Mouse (Mus musculus): ENCODE results near the gene Tmem170b. TPM values are rescaled to one million over a fixed set of nuclear protein-coding genes. Genes with fewer than 3 reads are reported as not detected.

Tmem170b gene
- polyA plus RNA-seq, 1 experiment from 2014 or later: 10.2 TPM

DNA sequence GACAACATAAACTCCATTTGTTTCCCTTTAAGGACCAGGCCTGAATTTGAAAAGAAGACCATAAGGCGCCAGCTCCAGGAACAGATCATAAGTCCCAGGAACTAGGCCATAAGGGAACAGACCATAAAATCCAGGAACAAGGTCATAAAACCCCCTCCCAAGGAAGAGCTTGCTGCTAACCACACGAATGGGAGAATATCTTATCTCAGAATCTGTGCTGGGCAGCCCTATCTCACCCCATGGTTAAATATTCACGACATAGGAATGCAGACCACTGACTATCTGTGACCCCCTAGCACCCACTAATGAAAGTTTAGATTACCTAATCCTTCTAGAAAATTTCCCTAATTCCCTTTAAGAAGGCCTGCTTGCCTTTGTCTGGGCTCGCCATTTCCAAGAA is 20.8 kb upstream of the Tmem170b start:
- Histone ChIP-seq H3K4me2 (no peak overlapping the region), H3K27me3 (no peaks in the 10 kb centered on the region), H3K9ac (no peak overlapping the region), H3K4me3 (replicated peaks) (no peak overlapping the region), H3K27ac (no peak overlapping the region), H3K9me3 (replicated peaks) (no peaks in the 10 kb centered on the region), H3K36me3 (no peaks in the 10 kb centered on the region), H3K4me1 (no peaks in the 10 kb centered on the region)
- ATAC-seq (replicated peaks; ENCODE audit: low FRiP score): no peak
- WGBS: 67% methylated on average over 4 of the region's 4 CpGs

- WGBS: 66% methylated on average over 2 of the region's 2 CpGs
- Histone ChIP-seq H3K9ac (no peak overlapping the region), H3K4me1 (no peaks in the 10 kb centered on the region), H3K36me3 (no peaks in the 10 kb centered on the region), H3K9me3 (replicated peaks) (no peaks in the 10 kb centered on the region), H3K27ac (no peak overlapping the region), H3K4me3 (replicated peaks) (no peak overlapping the region), H3K4me2 (no peak overlapping the region), H3K27me3 (no peaks in the 10 kb centered on the region)
- no peak for ATAC-seq (replicated peaks; ENCODE audit: low FRiP score)
Observed at GRCm38 (mm10) chr13:41596678-41597077, 9.0 kb upstream of the Tmem170b start.

DNA sequence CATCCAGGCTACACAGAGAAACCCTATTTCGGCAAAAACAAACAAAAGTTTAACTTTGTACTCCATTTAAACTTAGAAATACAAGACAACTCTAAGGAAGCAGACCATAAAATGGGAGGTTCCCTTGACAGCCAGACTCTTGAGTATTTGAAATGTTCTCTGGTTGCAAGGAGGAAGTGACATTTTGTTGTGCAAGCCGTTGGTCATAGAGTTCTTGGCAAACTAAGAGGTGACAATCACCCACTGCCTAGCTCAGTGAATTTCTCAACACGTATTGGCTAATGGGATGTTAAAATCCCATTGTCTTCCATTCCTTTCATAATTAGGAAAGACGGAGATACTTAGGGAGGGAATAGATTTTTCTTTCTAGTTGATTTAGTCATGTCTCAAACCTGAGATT is 5.7 kb upstream of the Tmem170b start:
- Histone ChIP-seq H3K4me3 (replicated peaks) (no peak overlapping the region), H3K4me2 (no peak overlapping the region), H3K27me3 (no peaks in the 10 kb centered on the region), H3K36me3 (no peaks in the 10 kb centered on the region), H3K27ac (no peak overlapping the region), H3K9ac (no peak overlapping the region), H3K4me1 (peaks cover 4% of the 10 kb centered on the region; the same call in 1 of the 2 replicates), H3K9me3 (replicated peaks) (no peaks in the 10 kb centered on the region)
- ATAC-seq (replicated peaks; ENCODE audit: low FRiP score): no peak
- WGBS: 62% methylated on average over 4 of the region's 4 CpGs

DNA sequence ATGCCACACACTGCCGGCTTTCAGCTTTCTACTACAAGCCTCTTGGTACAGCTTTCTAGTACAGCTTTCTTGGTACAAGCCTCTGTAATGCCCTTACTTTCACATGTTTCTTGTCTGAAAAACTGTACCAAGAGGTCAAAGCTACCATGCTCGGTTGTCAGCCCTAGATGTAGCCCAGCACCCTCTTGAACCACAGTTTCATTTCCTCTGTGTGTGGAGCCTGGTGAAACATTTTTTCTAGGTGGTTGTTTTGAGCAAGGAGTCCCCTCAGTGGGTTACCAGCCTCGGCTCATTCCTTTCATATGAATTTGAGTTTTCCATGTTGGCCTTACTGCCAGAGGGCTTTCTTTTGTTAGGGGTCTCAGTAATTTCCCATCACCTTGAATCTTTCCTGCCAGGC is 4.7 kb upstream of the Tmem170b start:
- peaks cover 4% of the 10 kb centered on the region; the same call in 1 of the 2 replicates for H3K4me1 ChIP-seq

DNA sequence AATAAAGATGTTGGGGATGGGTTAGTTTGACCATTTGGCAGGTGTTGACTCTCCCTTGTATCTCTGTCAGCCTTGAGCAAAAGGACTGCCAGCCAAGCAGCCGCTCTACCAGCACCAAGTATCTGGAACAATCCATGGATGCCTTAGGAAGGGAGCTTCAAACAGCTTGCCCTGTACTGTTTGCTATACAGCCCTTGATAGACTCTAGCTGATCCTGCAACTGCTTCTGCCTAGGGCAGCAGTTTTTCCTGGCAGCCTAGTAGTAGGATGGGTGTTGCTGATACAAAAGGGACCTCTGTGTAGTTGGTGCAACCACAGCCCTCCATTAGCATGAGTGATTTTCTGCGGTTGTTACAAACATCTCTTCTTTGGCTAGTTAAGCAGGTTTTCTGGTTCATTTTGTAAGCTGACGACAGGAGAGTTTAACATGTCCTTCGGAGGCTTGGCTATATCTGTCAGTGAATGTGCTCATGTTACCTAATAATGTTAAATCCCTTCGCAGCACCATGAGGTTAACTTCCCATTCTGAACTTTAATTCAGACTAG is 1.7 kb upstream of the Tmem170b start:
- ATAC-seq (replicated peaks; ENCODE audit: low FRiP score): no peak
- H3K27me3 ChIP-seq: no peaks in the 10 kb centered on the region
- 63% methylated on average over 5 of the region's 5 CpGs for WGBS

More for the DNA sequence above, 4.7 kb upstream of the Tmem170b start:
- H3K9me3 ChIP-seq (replicated peaks): no peaks in the 10 kb centered on the region
- no peak overlapping the region for H3K9ac ChIP-seq
- no peak overlapping the region for H3K4me3 ChIP-seq (replicated peaks)
- H3K27me3 ChIP-seq: no peaks in the 10 kb centered on the region
- ATAC-seq (replicated peaks; ENCODE audit: low FRiP score): no peak
- H3K36me3 ChIP-seq: no peaks in the 10 kb centered on the region
- H3K27ac ChIP-seq: no peak overlapping the region
- 88% methylated on average over 3 of the region's 3 CpGs for WGBS
- no peak overlapping the region for H3K4me2 ChIP-seq

GRCm38 (mm10) chr13:41606081-41607000 is 634 bp downstream of the Tmem170b start:
- peak overlapping the region; percentile 95 for H3K4me3 ChIP-seq (replicated peaks)
- H3K27me3 ChIP-seq: no peaks in the 10 kb centered on the region
- H3K4me1 ChIP-seq: peaks cover 14% of the 10 kb centered on the region
- WGBS: 3% methylated on average over 61 of the region's 67 CpGs
- H3K4me2 ChIP-seq: peak overlapping the region; percentile 83
- H3K36me3 ChIP-seq: no peaks in the 10 kb centered on the region
- peak; percentile 37 for ATAC-seq (replicated peaks; ENCODE audit: low FRiP score)
- peak overlapping the region; percentile 85 for H3K9ac ChIP-seq
- peak overlapping the region; percentile 78 for H3K27ac ChIP-seq
- no peaks in the 10 kb centered on the region for H3K9me3 ChIP-seq (replicated peaks)

More for the DNA sequence above, 1.7 kb upstream of the Tmem170b start:
- Histone ChIP-seq H3K9me3 (replicated peaks) (no peaks in the 10 kb centered on the region), H3K4me3 (replicated peaks) (no peak overlapping the region), H3K4me2 (no peak overlapping the region), H3K9ac (no peak overlapping the region), H3K4me1 (peaks cover 14% of the 10 kb centered on the region), H3K36me3 (no peaks in the 10 kb centered on the region), H3K27ac (no peak overlapping the region)

- no peak overlapping the region for H3K4me3 ChIP-seq (replicated peaks)
- H3K9ac ChIP-seq: no peak overlapping the region
- no peaks in the 10 kb centered on the region for H3K27me3 ChIP-seq
- peaks cover 14% of the 10 kb centered on the region for H3K4me1 ChIP-seq
- H3K4me2 ChIP-seq: no peak overlapping the region; the same call in 1 of the 2 replicates
- H3K9me3 ChIP-seq (replicated peaks): no peaks in the 10 kb centered on the region
- H3K27ac ChIP-seq: no peak overlapping the region
- no peak for ATAC-seq (replicated peaks; ENCODE audit: low FRiP score)
- no peaks in the 10 kb centered on the region for H3K36me3 ChIP-seq
- WGBS: 81% methylated on average over 3 of the region's 3 CpGs
Observed at GRCm38 (mm10) chr13:41607589-41607988, 1.9 kb downstream of the Tmem170b start.

DNA sequence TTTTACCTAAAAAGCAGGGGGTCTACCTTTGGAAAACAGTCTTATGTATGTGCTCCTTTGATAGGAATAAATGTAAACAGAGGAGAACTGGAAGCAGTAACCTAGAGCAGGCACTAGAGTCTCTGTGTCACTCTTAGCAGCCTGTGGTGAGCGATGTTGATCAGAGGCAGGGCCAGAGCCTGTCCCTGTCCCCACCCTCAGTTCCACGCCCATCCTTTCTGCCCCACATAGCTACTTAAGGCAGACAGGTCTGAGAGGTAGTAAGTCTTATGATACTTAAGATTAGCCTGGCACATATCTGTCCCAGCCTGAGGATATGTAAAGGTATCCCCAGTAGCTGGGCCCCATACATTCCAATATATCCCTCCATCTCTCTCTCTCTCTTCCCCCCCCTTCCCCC is 2.9 kb downstream of the Tmem170b start:
- Histone ChIP-seq H3K4me3 (replicated peaks) (no peak overlapping the region), H3K4me1 (peaks cover 14% of the 10 kb centered on the region), H3K4me2 (no peak overlapping the region), H3K27me3 (no peaks in the 10 kb centered on the region), H3K27ac (no peak overlapping the region), H3K36me3 (no peaks in the 10 kb centered on the region), H3K9me3 (replicated peaks) (no peaks in the 10 kb centered on the region), H3K9ac (no peak overlapping the region)
- ATAC-seq (replicated peaks; ENCODE audit: low FRiP score): no peak
- 75% methylated on average over 2 of the region's 2 CpGs for WGBS

GRCm38 (mm10) chr13:41611046-41611445 is 5.3 kb downstream of the Tmem170b start:
- Histone ChIP-seq H3K36me3 (no peaks in the 10 kb centered on the region), H3K9me3 (replicated peaks) (no peaks in the 10 kb centered on the region), H3K4me3 (replicated peaks) (no peak overlapping the region), H3K4me2 (no peak overlapping the region), H3K9ac (no peak overlapping the region), H3K27me3 (no peaks in the 10 kb centered on the region), H3K4me1 (peaks cover 10% of the 10 kb centered on the region), H3K27ac (no peak overlapping the region)
- WGBS: 90% methylated on average over 1 of the region's 1 CpGs
- no peak for ATAC-seq (replicated peaks; ENCODE audit: low FRiP score)

DNA sequence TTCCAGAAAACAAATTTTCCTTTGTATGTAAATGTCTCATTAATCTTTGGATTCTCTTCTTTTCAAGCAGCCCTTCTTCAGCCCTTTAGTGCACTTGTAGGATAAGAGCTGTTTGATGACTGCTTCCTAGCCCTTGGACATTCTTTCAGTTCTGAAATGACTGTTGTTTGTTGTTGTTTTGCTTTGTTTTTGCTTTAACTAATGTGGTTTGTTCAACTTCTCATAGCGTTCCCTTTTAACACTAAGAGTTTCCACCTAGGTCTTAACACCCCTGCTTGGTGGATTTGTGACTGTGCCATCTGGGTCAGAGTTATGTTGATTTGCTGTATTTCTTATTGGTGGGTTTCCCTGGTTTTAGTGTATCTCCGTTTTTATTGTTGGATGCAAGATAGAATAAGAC is 8.8 kb downstream of the Tmem170b start:
- Histone ChIP-seq H3K9ac (no peak overlapping the region), H3K4me1 (no peaks in the 10 kb centered on the region), H3K4me2 (no peak overlapping the region), H3K36me3 (no peaks in the 10 kb centered on the region), H3K4me3 (replicated peaks) (no peak overlapping the region), H3K27me3 (no peaks in the 10 kb centered on the region), H3K27ac (no peak overlapping the region), H3K9me3 (replicated peaks) (no peaks in the 10 kb centered on the region)
- no peak for ATAC-seq (replicated peaks; ENCODE audit: low FRiP score)
- 87% methylated on average over 2 of the region's 2 CpGs for WGBS

DNA sequence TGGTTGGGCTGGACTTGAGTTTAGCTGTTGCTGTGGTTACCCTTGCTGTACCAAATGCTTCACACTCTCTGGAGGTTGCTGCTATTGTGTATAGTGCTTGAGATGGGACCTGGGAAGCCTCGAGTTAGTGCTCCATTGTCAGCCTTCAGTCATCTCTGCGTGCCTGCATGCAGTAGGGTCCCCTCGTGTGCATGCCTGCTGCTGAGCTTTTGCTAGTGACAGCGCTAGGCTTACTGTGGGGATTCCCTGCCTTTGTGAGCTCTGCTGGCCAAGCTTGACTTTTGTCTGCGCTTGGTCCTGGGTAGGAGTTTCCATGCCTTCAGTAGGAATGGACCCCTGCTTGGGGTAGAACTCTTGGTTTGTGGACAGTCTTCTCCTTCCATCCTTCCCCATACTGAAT is 9.3 kb downstream of the Tmem170b start:
- Histone ChIP-seq H3K9ac (no peak overlapping the region), H3K9me3 (replicated peaks) (no peaks in the 10 kb centered on the region), H3K27ac (no peak overlapping the region), H3K4me2 (no peak overlapping the region), H3K36me3 (no peaks in the 10 kb centered on the region), H3K27me3 (no peaks in the 10 kb centered on the region), H3K4me3 (replicated peaks) (no peak overlapping the region), H3K4me1 (no peaks in the 10 kb centered on the region)
- 61% methylated on average over 5 of the region's 5 CpGs for WGBS
- no peak for ATAC-seq (replicated peaks; ENCODE audit: low FRiP score)

DNA sequence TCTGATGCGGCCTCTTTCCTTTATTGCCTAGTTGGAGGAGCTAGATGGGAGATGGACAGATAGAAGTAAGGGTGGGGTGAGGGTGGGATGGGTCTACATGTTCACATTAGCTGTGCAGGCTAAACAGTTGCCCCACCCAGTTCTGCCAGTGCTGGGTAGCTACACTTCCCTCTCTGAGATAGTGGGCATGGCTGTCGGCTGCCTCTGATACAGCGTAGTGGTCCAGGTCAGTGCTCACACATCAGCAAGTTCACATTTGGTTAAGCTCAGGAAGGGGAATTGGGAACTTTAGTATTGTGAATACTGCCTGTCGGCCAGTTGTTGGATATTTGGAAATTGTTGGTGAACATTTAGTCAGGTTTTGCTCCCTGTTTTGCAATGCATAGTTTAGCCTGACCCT is 13.8 kb downstream of the Tmem170b start:
- no peaks in the 10 kb centered on the region for H3K27me3 ChIP-seq
- H3K4me1 ChIP-seq: no peaks in the 10 kb centered on the region
- H3K4me3 ChIP-seq (replicated peaks): no peak overlapping the region
- no peak overlapping the region for H3K4me2 ChIP-seq
- H3K36me3 ChIP-seq: no peaks in the 10 kb centered on the region
- H3K27ac ChIP-seq: no peak overlapping the region
- H3K9me3 ChIP-seq (replicated peaks): no peaks in the 10 kb centered on the region
- H3K9ac ChIP-seq: no peak overlapping the region
- ATAC-seq (replicated peaks; ENCODE audit: low FRiP score): no peak
- 90% methylated on average over 4 of the region's 4 CpGs for whole genome bisulfite sequencing
